Mouse (Mus musculus) A20 (cell line): ENCODE results near the gene Large1.
"Not testable (repeated sequence)": the region's sequence is repeated elsewhere in the genome, so short reads cannot be mapped to it uniquely, and the experiment has no call there.

Source experiments
- DNase-seq: peaks from one replicate; pipeline ENCODE4 v3.0.0-alpha.2; 2011; ENCODE audit warnings: low read depth, low spot score

The Large1 gene

GRCm38 (mm10) chr8:73295531-73295930, 57.8 kb downstream of the Large1 start:
- DNase-seq: no peak

GRCm38 (mm10) chr8:73293655-73294054, 59.7 kb downstream of the Large1 start:
- DNase-seq: no peak

DNA sequence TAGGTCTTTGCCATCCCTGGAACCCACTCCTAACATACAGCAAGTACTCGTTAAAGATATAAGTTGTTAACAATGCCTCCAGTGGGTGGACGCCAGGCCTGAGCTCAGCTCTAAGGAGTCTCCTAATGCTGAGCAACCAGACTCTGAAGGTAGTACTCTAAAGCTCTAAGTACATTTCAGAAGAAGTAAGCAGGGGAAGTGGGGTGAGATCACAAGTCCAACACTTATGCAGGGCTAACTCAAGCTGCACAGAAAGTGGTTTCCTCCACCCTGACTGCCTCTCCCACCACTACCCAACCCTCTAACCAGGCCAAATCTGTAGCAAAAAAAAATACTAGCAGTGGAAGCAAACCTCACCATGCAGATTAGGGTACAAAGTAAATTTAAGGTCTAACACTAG, 61.7 kb downstream of the Large1 start:
- no peak for DNase-seq

DNA sequence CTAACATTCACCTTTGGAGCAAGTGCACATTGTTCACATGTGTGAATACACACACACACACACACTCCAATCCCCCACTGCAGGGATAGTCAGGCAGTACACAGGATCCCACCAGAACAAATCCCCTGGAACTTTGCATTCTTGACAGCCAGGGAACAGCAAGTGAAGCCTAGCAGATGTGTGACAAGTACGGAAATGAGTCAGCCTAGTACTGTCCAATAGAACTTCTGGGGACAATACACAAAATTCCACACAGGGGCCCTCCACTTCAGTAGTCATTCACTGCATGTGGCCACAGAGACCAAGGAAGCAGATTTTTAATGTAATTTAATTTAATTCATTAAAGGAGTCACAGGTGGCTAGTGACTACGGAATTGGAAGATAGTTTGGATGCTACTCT, 62.7 kb downstream of the Large1 start:
- no peak for DNase-seq

DNA sequence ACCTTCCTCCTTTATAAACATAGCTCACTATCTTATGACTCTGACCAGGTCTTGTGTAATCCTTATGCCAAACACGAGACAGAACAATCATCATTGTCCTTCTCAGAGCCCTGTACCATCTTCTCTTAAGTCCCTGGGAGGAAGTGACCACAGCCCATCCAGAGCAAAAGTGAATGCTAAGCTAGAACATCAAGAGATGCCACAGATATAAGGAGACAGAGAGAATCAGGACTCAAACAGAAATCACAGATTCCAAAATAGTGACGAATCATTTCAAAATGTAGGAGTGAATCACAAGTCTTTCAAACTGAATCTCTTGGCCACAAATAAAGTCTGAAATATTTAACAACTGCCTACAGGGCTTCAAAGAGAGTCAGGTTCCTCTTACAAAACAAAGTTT, 63.5 kb downstream of the Large1 start:
- DNase-seq: no peak

DNA sequence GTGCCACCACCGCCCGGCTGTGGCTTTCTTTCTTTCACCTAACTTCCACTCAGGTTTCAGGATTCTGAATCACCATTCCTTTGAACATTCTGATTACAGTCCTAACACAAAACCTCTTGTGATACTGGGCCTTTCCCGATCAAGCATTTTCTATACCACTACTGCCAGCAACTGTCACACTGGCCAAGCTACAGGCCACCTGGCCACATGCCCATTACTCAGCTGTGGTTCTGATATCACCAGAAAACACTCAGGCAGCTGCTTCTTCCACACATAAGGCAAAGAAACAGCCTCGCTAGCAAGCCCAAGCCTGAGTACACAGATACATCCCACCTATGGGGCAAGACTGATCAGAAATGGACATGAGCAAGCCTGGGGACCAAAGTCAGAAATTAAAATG, 71.3 kb downstream of the Large1 start:
- DNase-seq: no peak

DNA sequence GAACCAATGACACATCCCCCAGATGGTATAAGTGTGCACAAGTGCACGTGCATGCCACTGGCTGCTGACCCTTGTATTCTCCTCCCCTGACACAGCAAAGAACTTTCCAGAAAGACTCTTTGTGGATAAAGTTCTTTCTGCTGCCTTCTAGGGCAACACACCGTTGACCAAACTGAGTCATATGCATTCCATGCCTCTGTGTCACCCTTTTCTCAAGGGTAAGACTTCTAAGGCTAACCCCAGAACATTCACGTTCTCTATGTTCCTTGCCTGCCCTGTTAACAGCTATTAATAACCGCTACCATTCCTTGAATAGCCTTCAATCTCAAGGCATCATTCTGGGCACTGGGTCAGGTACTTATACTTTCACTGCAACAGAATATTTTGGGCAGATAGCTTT, 77.3 kb downstream of the Large1 start:
- DNase-seq: no peak

DNA sequence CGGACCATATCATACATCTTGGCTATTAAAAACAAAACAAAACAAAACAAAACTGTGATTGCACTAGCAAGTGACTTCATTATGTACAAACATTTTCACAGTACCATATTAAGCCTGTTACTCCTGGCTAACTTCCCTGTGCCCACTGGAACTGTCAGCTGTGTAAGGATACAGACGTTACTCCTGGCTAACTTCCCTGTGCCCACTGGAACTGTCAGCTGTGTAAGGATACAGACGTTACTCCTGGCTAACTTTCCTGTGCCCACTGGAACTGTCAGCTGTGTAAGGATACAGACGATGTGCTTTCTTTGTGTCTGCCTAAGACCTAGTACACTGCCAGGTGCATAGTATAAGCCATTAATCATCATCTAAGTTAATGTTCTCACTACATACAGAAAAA, 77.9 kb downstream of the Large1 start:
- not testable (repeated sequence) for DNase-seq

- DNase-seq: no peak
Measured at GRCm38 (mm10) chr8:73273150-73273549, 80.2 kb downstream of the Large1 start.

GRCm38 (mm10) chr8:73270991-73271390, 82.3 kb downstream of the Large1 start:
- DNase-seq: no peak

DNA sequence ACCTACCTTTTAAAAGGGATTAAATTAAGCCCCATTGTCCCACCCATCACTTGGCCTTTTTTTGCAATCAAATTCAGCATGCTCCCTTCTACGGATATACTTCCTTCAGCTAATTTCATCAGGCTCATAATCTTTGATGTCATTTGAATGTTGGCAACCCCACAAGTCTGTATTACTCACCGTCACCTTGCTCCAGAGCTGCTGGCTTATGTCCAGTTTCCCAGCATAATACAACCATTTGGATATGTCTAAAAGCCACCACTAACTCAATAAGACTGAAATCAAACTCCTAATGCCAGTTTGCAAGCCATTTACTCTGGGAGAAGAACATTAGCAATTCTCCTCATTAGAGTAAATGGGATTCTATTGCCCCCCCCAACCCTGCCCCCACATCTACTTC, 95.4 kb downstream of the Large1 start:
- DNase-seq: no peak

DNA sequence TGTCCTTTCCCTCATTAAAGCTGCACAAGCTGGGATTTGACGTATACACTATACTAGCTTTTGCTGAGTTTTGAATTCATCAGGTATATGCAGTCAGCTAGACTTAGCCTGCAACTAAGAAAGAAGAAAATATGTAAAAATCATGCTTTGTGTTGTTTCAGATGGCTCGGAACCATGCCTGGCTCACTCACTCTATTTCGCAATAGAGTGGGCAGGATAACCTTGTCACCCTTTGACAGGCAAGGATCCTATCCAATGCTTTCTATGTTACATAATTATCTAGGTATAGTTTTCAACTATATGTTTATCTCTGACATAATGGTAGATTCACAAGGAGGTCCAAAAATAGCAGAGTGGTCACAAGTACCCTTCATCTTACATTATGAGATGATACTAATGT, 109.2 kb downstream of the Large1 start:
- no peak for DNase-seq

DNA sequence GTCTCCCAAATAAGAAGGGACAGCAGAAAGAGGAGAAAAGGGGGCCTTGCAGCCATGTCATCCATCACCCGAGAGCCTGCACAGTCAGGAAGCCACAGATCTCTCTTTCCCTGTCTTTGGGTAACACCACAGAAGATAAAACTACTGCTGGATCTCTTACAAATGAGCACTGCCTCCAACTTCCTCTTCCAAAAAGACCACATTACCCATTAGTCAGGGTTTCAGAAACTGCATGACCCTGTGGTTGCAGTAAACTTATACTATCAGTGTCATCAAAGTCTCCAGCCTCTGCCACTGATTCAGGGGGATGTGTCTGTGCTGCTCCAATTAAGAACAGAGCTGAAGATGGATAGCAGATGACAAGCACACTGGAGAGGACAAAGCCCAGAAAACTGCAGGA, 111.3 kb downstream of the Large1 start:
- DNase-seq: no peak

- DNase-seq: no peak
Measured at GRCm38 (mm10) chr8:73234209-73234608, 119.1 kb downstream of the Large1 start.

DNA sequence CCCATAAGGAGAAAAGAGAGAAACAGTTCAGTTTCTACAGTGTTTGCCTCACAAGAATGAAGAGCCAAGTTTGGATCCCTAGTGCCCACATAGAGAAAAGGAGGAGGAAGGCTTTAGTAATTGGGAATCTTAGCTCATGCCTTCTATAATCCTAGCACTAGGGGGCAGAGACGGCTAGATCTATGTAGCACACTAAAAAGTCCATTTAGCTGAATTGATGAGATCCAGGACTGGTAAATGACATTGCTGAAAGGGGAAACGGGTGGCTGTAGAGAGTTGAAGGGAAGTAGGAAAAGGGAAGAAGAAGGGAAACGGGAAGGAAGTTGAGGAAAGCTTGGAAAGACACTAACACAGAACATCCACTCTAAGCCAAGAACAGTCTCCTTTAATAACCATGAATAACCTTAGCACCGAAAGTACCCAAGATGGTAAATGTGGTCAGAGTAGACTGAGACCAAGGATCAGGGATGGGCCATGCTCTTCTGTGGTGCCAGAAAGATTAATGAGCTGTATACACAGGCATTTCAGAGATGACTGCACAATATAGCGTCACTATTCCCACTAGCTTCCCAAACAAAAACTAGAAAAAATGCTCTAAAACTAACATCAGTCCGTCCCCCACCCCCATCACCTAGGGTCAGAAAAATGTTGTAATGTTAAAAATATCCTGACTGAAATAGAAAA, 119.8 kb downstream of the Large1 start:
- DNase-seq: no peak

GRCm38 (mm10) chr8:73226841-73227240, 126.5 kb downstream of the Large1 start:
- DNase-seq: no peak

- DNase-seq: no peak
Measured at GRCm38 (mm10) chr8:73225654-73226053, 127.7 kb downstream of the Large1 start.

DNA sequence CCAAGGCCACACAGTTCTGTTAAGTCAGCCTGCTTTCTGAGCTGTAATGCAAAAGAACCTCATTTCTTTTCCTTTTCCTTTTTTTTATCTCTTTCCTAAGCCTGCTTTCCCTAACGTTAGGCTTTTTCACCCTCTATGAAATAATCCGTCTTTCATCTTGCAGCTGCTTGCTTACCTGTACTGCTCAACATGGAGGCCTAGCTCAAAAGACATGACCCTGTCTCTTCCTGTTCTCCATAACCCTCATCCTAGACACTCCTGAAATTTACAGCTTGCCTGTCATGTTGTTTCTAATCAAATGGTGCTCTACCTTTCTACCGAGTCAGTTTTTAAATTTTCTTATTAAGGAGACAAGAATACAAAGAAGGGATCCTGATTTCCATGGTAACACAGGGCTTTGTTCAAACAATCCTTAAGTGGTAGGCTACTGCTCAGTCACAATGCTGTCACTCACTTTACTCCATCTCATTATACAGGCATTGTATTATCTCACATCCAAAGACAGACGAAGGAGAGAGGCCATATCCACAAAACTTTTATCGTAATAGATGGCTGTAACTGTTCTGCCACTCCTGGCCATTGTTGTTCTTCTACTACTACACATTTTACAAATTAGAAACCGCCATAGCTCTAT, 134.0 kb downstream of the Large1 start:
- DNase-seq: no peak

GRCm38 (mm10) chr8:73206831-73207230, 146.5 kb downstream of the Large1 start:
- DNase-seq: no peak

DNA sequence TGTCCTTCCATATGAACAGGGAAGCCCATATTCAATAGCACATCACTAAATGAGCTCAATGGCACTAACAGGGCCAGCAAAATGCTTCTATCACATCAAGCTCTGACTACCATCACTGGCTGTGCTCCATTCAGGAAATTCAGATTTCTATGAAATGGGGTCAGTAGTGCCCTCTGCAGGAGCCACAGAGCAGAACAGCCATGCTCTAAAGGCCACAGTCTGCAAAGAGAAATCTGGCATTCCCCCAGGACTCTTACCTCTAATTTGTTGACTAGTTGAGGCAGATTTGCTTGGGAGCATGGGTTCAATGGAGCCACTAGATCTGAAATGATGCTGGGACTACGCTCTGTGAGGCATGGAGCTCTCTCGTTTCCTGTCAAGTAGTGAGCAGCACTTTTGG, 151.5 kb downstream of the Large1 start:
- DNase-seq: no peak

- no peak for DNase-seq
Measured at GRCm38 (mm10) chr8:73197714-73198113, 155.6 kb downstream of the Large1 start.

DNA sequence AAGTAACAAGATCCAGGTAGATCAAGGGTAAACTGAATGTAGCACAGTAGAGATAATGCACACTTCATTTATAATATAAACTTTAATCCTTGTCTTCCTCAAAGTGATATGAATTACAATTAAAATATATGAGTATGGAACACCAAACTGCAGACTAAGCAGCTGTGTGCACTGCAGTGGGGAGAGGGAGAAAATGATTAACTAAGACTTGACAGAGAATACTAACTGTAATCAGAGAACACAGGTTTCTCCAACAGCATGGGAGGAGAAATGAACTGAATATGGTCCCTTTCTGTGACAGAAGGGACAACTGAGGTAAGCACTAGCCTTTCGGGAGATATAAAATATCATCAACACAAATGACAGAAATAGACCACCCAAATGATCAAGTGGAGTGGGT, 164.7 kb downstream of the Large1 start:
- no peak for DNase-seq

- DNase-seq: no peak
Measured at GRCm38 (mm10) chr8:73187381-73187780, 166.0 kb downstream of the Large1 start.

GRCm38 (mm10) chr8:73178434-73178833, 174.9 kb downstream of the Large1 start:
- DNase-seq: no peak
